Mouse (Mus musculus): ENCODE measurements at regions not wholly inside any gene's neighbourhood (a gene's known extent, or its start where the extent isn't known, plus 50 kb on each side); places are given as distances from the start of the nearest gene placed in this dataset.
A peak's percentile ranks its signal among the peaks of the same experiment; 100 is the strongest.

DNA sequence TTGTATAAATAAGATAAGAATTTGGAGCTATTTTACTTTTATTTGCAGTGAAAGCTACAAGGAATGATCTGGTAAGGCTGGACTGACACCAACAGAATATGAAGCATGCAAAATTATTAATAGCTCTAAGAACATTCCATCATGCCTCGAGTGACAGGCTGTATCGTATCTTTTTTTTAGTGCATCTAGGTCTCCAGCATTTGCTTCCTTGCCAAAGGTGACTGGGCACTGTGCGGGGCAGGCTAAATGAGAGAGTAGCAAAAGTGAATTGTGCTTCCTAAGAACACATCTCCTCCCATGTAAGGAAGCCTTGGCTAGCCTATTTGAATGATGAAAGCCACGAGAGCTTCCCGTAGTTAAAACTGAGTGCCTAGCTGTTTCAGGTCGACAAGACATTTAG, 261.5 kb upstream of the Ndst3 start:
- DNase-seq: no peak

DNA sequence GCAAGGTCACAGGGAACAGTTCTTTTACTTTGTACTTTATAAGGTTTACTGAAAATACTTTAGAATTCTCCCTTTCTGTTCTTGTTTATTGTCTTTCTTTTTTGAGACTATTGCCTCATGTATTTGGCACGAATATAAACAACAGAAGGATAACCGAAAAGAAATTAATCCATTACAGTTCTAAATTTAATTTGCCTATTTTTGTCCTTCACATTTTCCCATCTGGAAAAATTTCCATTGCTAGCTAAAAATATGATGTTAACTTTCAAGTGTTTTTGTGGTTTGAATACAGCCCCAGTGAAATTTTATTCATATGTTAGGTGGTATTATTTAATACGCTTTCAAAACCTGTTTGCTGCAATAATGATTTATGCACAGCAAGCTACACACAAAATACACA, 276.7 kb upstream of the Ndst3 start:
- DNase-seq: no peak

DNA sequence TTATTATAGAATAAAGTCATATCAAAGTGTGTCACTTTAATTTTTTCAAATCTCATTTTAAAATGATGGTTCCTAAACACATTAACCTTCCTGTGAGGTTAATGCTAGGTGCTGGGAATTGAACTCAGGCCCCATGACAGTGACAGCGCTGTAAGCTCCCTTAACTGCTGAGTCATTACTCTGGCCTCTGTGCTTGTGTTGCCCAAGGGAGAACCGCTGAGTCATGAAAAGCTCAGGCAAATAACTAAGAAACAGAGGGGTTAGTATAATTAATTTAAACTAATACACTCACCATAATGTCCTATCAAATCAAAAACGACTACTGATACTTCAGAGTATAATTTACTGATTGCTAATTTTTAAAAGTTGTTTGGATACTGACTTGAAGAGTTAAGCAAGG, 281.7 kb upstream of the Ndst3 start:
- DNase-seq: no peak

DNA sequence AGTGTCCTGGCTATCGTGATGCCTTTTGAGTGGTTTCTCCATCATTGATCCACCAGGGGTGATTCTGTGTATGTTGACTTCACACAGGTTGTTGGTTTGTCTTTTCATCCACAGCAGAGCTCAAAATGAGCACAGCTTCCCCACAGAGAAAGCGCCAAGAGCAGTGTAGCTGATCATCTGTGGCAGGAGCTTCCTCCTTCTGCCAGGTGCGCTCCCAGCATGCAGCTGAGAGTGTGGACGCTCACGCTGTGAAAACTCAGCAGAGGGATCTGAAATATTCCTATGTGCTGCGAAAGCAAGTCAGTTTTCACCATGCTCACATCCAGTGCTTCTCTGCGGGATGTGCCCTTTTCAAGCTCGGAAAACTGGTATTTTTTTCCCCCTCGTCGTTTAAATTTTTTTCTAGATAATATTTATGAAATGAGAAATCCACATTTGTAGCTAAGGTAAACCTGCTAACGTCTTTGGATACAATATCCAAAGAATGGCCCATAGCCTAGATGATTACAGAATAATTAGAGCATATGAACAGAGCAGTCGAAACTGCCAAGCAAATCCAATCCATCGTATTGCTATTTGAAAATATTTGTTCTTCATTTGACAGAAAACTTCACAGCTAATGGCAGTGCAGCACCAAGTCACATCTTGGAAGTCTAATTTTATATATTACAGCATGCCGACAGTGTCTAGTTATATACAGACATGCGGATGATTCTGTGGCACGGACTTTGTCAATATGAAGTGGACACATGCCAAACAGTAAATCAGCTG, 283.3 kb upstream of the Ndst3 start:
- peak; percentile 95 for DNase-seq

DNA sequence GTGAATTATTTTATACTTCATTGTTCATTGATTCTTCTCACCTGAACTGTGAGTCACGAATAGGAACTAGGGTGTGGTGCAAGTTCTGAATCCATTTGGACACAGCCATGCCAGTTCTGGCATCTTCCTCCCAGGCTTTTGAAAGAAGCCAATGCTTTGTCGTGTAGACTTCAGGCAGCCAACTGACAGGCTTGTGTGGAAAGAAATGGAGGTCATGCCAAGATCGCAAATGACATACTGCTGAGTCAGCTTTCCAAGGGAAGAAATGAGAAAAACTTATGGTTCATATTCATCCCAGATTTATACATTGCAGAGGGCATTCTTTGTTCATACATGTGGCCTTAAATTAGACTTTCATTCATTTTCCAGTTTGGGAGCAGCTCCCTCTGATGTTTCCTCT, 285.8 kb upstream of the Ndst3 start:
- no peak for DNase-seq

DNA sequence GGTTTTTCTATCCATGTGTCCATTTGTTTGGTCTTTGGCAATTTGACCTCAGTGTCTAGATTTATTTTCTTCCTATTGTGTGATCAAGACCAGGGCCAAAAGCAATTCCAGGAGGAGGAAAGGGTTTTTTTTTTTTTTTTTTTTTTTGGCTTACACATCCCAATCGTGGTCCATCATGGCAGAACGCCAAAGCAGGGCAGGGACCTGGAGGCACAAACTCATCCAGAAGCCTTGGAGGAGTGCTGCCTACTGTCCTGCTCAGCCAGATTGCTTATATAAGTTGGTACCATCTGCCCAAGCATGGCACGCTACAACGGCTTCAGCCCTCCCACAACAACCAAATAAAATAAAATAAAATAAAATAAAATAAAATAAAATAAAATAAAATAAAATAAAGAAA, 286.5 kb upstream of the Ndst3 start:
- DNase-seq: no peak

DNA sequence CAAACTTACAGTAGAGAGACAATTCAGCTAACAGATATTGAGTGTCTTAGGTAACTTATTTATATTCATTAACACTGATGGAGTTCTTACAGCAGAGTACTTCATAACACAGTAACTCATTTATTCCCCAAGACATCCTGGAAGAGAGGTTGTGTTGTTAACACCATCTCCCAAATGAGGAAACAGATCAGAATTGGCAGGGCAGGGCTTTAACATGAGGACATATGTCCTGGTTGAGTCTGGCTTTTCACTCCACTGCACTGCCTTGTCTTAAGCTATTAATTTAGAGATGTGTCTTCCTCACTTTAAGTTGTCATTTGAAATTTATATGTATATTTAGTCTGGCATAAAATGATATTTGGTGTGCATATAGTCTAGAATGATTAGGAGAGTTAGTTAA, 292.4 kb upstream of the Ndst3 start:
- no peak for DNase-seq

DNA sequence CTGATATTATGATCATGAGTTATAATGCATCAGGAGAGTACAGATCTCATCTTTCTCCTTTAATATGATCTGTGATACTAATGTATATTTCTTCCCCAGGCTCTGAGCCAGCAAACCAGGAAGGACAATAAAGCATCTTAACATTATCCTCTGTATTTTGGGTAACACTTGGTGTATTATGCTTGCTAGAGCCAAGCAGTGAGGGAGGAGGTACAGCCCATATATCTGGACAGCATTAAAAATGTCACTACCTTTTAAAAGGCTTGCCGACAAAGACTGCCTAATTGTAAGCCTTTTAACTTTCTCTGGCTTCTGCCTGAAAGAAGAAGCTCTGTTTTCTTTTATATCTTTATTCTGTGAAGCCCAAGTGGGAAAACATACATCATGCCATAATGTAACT, 292.9 kb upstream of the Ndst3 start:
- DNase-seq: no peak

DNA sequence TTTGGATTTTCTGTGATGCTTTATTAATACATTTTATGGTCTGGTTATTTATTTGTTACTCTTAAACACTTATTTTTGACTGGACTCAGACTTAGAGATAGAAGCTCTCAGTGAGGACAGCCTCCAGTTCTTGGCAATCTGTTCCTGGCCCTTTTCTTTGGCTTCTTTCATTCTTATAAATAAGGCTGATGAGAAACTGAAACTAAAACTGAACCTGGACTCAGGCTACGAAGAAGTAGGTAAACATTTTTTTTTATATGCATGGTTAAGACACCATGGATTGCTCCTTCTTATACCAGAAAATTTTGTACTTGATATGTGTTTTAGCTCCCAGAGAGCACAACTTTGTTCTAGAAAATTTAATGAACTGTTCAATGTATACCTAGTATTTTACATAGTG, 293.4 kb upstream of the Ndst3 start:
- DNase-seq: no peak

DNA sequence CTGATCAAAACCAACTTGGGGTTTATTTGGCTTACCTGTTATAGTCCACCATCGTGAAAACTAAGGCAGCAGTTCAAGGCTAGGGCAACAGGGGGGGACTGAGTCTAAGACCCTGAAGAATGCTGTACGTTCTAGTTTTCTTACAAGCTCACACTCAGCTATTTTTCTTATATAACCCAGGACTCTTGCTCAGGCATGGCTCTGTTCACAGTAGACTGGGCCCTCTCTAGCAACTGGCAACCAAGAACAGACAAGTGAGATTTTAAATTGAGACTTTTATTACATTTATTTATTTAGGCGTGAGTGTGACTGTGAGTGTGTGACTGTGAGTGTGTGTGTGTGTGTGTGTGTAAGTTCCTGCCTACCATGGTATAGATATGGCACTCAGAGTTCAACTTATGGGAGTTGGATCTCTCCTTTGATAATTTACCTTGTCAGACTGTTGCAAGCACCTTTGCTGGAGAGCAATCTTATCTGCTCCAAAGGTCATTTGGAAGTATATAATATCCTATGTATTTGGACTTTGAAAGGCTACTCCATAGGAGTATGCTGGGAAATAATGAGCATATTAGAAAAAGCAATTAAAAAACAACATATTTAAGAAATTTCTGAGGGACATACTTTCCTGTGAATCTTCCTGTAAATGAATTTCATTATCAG, 309.4 kb upstream of the Ndst3 start:
- DNase-seq: no peak

DNA sequence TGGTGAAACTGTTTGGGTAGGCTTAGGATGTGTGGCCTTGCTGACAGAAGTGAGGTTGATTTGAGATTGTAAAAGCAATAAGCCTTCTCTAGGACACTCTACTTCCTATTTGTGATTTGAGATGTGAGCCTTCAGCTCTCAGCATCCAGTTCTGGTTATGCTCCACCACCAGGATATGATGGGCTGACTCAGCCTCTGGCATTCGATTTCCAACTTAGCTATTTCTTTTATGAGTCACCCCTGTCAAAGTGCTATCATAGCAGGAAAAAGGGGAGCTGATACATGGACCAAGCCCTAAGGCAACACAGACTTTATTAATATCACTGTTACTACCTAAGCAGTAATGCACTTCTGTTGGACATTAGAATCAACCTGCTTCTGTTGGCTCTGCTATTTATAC, 310.2 kb upstream of the Ndst3 start:
- DNase-seq: no peak

DNA sequence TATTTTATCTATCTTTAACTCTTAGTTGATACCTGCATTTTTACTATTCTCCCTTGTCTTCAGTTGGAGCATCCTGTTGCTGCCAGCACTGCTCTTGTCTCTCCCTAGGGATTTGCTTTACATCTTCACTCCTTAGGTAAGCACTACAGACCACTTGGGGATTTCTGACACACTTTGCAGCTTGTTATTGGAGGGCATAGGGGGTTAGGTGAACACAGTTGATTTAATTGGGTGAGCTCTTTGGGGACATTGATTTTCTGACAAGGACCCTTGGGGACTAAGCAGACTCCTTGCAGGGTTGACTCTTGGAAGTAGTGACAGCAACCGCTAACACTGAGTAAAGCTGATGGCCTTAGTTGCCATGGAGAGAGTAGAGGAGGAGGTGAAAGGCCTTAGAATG, 309.0 kb upstream of the Tram1l1 start:
- DNase-seq: no peak

DNA sequence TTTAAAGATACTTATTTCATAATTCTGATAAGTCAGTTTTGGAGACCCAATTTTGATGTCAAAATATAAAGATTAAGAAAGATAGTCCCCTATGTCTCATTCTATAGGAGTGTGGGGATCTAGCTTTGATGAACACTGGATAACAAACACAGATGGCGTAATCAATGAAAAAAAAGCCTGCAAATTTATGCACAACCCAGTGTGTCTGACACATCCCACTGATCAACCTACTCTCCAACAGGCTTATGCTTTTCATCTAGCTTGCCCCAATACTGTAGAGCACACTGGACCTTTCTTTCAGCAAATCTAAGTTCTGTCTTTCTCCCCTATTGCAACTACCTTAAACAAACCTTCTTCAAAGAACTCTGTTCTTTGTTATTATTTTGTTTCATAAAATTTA, 302.0 kb upstream of the Tram1l1 start:
- DNase-seq: no peak

DNA sequence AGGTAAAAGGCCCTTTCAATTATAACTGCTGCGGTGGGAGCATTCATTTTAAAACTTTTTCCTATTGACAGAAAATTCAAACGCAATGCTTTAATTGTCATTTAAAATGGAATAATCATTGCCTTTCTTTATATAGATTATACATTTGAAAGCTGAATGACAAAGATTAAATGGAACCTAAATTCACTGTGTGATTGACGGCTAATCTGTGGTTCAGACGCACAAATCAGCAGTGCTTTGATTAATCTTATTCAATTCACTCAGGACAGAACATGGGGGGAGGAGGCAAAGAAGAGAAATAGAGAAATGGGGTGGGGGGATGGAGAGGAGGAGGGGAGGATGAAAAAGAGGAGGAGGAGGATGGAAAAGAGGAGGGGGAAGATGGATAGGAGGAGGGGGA, 294.5 kb upstream of the Tram1l1 start:
- DNase-seq: no peak

DNA sequence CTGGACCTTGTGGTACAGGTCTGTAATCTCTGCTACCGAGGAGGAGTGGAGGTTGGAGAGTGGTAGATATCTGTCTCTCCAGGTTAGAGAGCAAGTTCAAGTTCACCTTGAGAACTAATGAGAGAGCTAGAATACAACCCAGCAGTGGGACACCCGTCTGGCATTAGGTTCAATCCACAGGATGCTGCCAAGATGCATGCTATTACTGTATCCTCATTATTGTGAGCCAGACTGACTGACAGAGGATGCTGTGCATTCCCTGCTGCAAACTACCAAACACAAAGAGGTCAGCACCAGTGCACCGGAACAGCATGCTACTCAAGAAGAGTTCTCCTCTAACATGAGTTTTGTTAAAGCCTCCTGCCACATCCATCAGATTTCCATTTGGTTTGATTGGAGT, 253.6 kb upstream of the Tram1l1 start:
- DNase-seq: no peak

DNA sequence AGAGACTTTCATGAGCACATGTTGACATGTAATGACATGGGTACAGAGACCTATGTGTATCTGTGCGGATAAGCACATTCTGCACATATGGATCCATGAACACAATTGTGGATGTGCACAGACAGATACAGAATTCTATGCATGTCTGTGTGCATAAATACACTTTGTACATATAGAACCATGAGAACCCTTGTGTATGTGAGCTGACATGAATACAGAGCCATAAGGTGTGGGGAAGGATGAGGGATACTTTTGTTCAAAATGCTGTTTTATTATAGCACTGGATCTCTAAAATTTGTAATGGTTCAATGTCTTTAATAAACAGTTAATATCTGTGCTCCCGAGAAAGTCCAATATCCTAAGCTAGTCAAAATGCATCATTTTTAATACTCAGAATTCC, 253.1 kb upstream of the Tram1l1 start:
- DNase-seq: no peak

DNA sequence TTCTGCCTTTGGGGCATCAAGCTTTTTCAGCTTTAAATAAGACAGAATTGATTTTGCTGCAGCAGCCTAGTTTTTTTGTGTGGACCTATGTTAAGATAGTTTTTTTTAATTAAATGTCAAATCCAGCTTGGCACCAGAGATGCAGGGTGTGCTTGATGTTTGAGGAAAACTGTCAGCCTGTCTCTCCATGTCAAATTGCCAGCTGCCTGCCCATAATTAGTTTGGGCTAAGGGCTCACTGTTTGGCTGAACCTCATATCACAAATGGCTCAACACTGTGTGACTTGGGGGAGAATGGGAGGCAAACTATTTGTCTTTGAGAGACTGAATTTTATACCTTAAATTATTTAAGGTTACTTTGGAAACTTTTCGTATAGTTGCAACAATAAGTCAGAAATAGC, 252.7 kb upstream of the Tram1l1 start:
- DNase-seq: no peak

DNA sequence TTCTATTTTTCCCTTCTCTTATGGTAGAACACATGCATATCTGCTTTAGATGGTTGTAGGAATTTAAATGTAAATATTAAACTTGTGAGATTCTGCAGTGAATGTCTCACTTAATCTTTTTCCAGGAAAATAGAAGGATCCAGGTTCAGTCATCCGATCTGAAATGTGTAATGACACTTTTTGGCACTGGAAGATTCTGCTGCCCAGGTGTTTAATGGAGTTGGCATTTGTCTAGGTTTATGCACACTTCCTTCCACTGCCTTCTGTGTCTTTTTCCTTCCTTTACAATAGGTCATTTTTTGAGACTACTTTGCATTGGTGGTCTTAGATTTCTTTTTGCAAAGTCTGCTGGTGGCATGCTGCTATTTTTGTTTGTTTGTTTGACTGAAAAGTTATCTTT, 251.5 kb upstream of the Tram1l1 start:
- peak; percentile 27 for DNase-seq

DNA sequence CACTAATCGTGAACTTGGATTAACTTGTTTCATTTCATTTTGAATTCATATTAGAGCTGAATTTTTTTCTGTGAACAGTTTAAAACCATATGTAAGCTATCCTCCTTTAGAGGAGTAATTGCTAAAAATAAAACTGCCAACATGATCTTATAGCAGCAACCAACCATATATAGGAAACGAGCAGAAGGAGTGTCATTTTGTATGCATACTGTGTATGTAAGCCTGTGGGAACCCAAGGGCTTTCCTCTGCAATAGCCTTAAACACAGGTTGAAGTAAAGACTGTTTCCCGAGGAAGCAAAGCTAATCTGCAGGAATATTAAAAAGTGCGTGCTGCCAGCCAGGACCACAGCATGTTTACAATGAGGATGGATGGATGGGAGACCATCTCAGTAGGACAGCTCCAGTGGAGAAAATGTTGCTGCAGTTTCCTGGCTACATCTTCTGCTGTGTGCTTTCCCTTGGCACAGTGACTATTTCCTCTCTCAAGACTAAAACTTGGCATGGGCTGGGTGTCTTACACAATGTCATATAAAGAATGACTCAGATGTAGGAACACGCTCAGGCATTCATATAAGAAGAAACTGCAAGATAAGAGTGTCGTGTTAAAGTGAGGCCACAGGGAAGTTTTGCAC, 244.6 kb upstream of the Tram1l1 start:
- no peak for DNase-seq

DNA sequence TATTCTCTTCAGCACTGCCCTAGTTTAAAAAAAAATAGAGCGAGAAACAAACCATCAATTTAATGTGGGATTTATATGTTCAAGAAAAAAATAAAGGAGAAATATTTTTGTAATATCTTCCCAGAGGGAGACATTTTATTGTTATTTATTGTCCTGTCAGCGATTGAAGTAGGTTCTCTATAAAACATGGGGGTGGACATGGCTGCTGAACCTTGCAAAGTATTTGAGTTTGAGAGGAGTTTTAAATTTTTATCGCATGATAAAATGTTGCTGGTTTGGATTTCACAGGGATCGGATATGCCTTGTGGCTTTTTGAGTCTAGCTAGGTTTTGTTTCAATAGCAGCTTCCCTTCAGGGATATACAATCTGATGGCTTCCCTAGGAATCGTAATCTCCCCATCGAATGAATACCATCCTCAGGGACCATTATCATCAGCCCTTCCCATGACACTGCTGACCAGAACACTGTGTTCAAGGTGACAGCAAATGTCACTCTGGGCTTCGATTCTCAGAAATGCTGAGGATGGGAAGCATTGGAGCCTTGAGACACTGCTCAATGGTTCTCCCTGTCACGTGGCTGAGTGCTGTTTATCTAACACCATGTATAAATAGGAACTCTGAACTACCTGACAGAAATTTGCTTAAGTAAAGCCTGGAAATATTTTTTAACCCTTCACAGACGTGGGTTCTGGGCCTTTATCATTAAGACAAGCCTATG, 228.1 kb upstream of the Tram1l1 start:
- no peak for DNase-seq

DNA sequence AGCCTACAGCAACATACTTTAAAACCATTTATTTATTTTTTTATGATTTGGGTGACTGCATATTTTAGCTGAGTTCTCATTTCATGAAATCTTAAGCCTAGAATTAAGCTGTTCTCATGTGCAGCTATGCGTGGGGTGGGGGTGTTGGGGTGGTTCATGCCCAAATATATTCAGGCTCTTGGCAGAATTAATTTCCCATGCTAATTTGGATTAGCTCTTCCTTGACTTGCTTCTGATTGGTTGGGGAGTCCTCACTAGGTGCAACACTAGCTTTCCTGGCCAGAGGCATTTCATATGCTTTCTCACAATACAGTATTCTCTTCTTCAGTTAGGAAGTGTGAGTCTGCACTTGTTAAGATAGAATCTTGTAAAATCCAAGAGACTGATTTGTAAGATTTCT, 206.7 kb upstream of the Tram1l1 start:
- DNase-seq: no peak

DNA sequence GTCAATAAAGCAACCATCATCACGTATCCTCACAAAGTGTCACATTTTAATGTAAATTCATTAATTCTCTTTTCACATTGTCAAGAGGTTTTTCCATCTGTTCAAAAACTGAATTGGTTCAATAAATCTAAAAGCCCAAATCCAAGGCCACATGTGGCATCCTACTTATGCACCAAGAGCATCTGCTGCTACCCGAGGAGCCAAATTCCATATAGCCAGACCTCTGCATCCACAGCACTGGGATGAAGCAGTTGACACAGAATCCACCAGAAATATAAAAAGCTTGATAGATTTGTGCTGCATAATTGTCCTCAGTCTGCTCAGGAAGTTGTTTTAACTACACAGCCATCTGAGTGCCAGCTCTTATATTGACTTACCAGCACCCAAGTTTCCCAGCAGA, 164.4 kb upstream of the Tram1l1 start:
- no peak for DNase-seq

DNA sequence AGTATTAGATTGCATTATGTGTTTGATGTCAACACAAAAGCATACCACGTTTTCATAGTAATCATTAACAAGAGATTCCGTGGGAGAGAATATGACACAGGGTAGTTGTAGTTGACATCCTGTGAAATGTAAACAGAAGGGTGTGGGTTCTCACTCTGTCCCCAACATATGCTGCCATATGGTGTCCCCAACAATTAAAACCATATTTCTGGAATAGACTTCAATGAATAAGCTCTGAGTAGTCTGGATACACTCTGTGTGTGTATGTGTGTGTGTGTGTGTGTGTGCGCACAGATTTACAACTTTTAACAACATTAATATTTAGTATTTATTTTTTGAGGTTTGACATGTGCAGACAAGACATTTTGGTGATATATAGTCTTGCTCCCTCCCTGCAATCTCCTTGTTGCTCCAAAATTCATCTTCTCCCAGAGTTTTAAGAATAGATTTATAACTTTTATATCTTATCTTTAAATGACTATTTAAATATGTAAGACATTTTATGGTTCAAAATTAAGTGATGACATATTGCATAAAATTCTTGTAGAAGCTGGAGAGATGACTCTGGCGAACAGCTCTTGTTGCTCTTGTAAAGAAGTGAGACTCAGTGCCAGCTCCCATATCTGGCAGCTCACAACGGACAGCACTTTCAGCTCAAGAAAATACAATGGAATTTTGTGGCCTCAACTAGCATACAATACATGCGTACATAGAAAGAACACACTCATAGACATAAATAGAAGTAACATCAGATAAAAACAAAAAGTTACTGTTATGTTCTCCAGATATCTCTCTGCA, 162.6 kb upstream of the Tram1l1 start:
- no peak for DNase-seq

All from cerebellum, adult 8-10 months (tissue).